Comparison of ENCODE assay signal across 9 mouse cellular contexts in the genomic region with DNA sequence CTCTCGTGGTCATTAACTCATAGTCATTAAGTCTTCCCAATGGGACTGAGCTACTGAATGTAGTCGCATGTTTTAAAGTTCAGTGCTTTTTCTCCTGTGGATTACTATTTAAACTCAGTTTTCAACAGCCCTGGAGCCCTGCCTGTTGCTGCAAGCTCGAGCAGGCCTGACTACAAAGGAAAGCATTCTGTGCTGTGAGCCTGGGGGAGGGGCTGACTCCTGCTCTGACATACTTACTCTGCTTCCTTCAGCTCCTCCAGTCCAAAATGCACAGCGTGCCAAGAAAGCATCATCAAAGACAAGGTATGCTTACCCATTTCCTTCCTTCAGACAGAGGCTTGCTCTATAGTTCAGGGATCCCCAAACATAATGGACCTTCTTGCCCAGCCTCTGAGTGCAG. TPM values are rescaled to one million over a fixed set of nuclear protein-coding genes. Genes with fewer than 3 reads are reported as not detected.
DNase-seq lines count a peak whose midpoint lies in the region; ATAC-seq and TF ChIP-seq lines count a peak whose summit lies in the region.
"Had no signal": no experiment of that assay in that cellular context is flagged by ENCODE, and none has a peak within 500 bp of the region (broad histone marks: within the 10 kb centered on the region; RNA-seq: fewer than 3 reads in every experiment).

No protein-coding gene starts in this region.

- DNase-seq in heart, adult 11 months, result no peak
- DNase-seq in adipocyte (ENCODE audit: low spot score), result peak; percentile 24
- DNase-seq in gonadal fat pad, adult 2 months (ENCODE audit: low read depth), result peak; percentile 77
- no peak for DNase-seq in spleen, postnatal 14 days (ENCODE audit: low spot score in 2 of 2)
- no peak for DNase-seq in midbrain, embryonic 11.5 days (ENCODE audit: low spot score, missing footprints)

- no peak for ATAC-seq in heart, embryonic 15.5 days (replicated peaks; ENCODE audit: insufficient number of reproducible peaks, insufficient read depth, low FRiP score, low read depth)
- ATAC-seq in limb, embryonic 13.5 days (ENCODE audit: low FRiP score, low read depth), result peak; percentile 44; the same call in 1 of the 2 replicates
- no peak for ATAC-seq in intestine, postnatal 0 days
- ATAC-seq in midbrain, embryonic 11.5 days (ENCODE audit: low FRiP score), result no peak
- ATAC-seq: Patski had no signal

- H3K4me1 ChIP-seq in heart, embryonic 15.5 days (replicated peaks), result peaks cover 10% of the 10 kb centered on the region
- H3K4me1 ChIP-seq in limb, embryonic 13.5 days, result peaks cover 15% of the 10 kb centered on the region
- no peaks in the 10 kb centered on the region; the same call in 1 of the 2 replicates for H3K4me1 ChIP-seq in intestine, postnatal 0 days (replicated peaks; ENCODE audit: control insufficient read depth, insufficient read depth, low read length)
- no peaks in the 10 kb centered on the region for H3K4me1 ChIP-seq in midbrain, embryonic 11.5 days (ENCODE audit: control insufficient read depth, insufficient read depth, low read length)

- H3K36me3 ChIP-seq in heart, embryonic 15.5 days, result peaks cover 3% of the 10 kb centered on the region; the same call in 1 of the 2 replicates
- peaks cover 59% of the 10 kb centered on the region for H3K36me3 ChIP-seq in limb, embryonic 13.5 days
- H3K36me3 ChIP-seq in intestine, postnatal 0 days (ENCODE audit: control insufficient read depth, insufficient read depth), result peaks cover 12% of the 10 kb centered on the region; the same call in 1 of the 2 replicates
- 0 out of 2 replicates have a peak, but pooled peaks cover 5% of the 10 kb centered on the region for H3K36me3 ChIP-seq in midbrain, embryonic 11.5 days (ENCODE audit: control insufficient read depth, insufficient read depth, low read length)

- H3K4me3 ChIP-seq in heart, embryonic 15.5 days, result no peak overlapping the region
- no peak overlapping the region for H3K4me3 ChIP-seq in limb, embryonic 13.5 days
- no peak overlapping the region for H3K4me3 ChIP-seq in intestine, postnatal 0 days (ENCODE audit: low read depth, low read length)
- H3K4me3 ChIP-seq in midbrain, embryonic 11.5 days (ENCODE audit: low read depth, low read length), result no peak overlapping the region

- TF ChIP-seq CTCF in intestine, postnatal 0 days (IDR thresholded peaks at IDR 0.05; ENCODE audit: low read depth), result no peak

- H3K4me2 ChIP-seq in heart, embryonic 15.5 days, result no peak overlapping the region
- H3K4me2 ChIP-seq in limb, embryonic 13.5 days (replicated peaks), result no peak overlapping the region
- H3K4me2 ChIP-seq in intestine, postnatal 0 days (replicated peaks; ENCODE audit: low read depth), result no peak overlapping the region
- no peak overlapping the region for H3K4me2 ChIP-seq in midbrain, embryonic 11.5 days

- H3K27ac ChIP-seq in heart, embryonic 15.5 days, result peak overlapping the region; percentile 15; the same call in 1 of the 2 replicates
- peak overlapping the region; percentile 65 for H3K27ac ChIP-seq in limb, embryonic 13.5 days
- no peak overlapping the region for H3K27ac ChIP-seq in intestine, postnatal 0 days (ENCODE audit: low read depth, low read length)
- no peak overlapping the region for H3K27ac ChIP-seq in midbrain, embryonic 11.5 days (ENCODE audit: low read depth, low read length)

- H3K9me3 ChIP-seq in heart, embryonic 15.5 days (replicated peaks), result no peaks in the 10 kb centered on the region
- no peaks in the 10 kb centered on the region for H3K9me3 ChIP-seq in limb, embryonic 13.5 days
- no peaks in the 10 kb centered on the region for H3K9me3 ChIP-seq in intestine, postnatal 0 days (ENCODE audit: control insufficient read depth)
- H3K9me3 ChIP-seq in midbrain, embryonic 11.5 days (ENCODE audit: control insufficient read depth, low read length), result no peaks in the 10 kb centered on the region

- no peaks in the 10 kb centered on the region for H3K27me3 ChIP-seq in heart, embryonic 15.5 days
- no peaks in the 10 kb centered on the region for H3K27me3 ChIP-seq in limb, embryonic 13.5 days
- H3K27me3 ChIP-seq in intestine, postnatal 0 days (replicated peaks; ENCODE audit: control insufficient read depth, insufficient read depth, low read length), result no peaks in the 10 kb centered on the region
- no peaks in the 10 kb centered on the region for H3K27me3 ChIP-seq in midbrain, embryonic 11.5 days (ENCODE audit: control insufficient read depth, insufficient read depth, low read length)
- H3K27me3 ChIP-seq: Patski had no signal

- 55% methylated on average over 4 of the region's 4 CpGs for WGBS in heart, embryonic 15.5 days
- WGBS in limb, embryonic 13.5 days, result 41% methylated on average over 4 of the region's 4 CpGs
- 67% methylated on average over 4 of the region's 4 CpGs for WGBS in intestine, postnatal 0 days
- WGBS in midbrain, embryonic 11.5 days, result 54% methylated on average over 4 of the region's 4 CpGs

- H3K9ac ChIP-seq in heart, embryonic 15.5 days, result no peak overlapping the region
- no peak overlapping the region for H3K9ac ChIP-seq in limb, embryonic 13.5 days
- no peak overlapping the region for H3K9ac ChIP-seq in intestine, postnatal 0 days (ENCODE audit: low read depth, low read length)
- no peak overlapping the region for H3K9ac ChIP-seq in midbrain, embryonic 11.5 days (ENCODE audit: low read length)

RNA-seq across cellular contexts. Expression of gene Amn, which starts 32.1 kb away (rescaled TPM):
- polyA plus RNA-seq in heart, embryonic 15.5 days (2015; fragmentation: Nextera tagmentation; extraction: Ambion mirVana), result 1.4 and 2.0 TPM in 2 replicates
- 0.38 and 0.71 TPM in 2 replicates for polyA plus RNA-seq in gonadal fat pad, adult 2 months (2012; rRNA removed)
- polyA plus RNA-seq in limb, embryonic 13.5 days (2015; fragmentation: Nextera tagmentation; extraction: Ambion mirVana), result 0.60 and 1.1 TPM in 2 replicates
- 528 and 608 TPM in 2 replicates for polyA plus RNA-seq in intestine, postnatal 0 days (2015; fragmentation: Nextera tagmentation; extraction: Ambion mirVana)
- polyA plus RNA-seq in midbrain, embryonic 11.5 days (2014; fragmentation: Nextera tagmentation; extraction: Ambion mirVana), result 0.22 TPM in 1 of 2 replicates, not detected in the other

RNA-seq across cellular contexts. Expression of gene 4930595D18Rik, which starts 54.5 kb away (rescaled TPM):
- polyA plus RNA-seq in heart, embryonic 15.5 days (2015; fragmentation: Nextera tagmentation; extraction: Ambion mirVana), result not detected in 2 replicates
- polyA plus RNA-seq in gonadal fat pad, adult 2 months (2012; rRNA removed), result not detected in 2 replicates
- not detected in 2 replicates for polyA plus RNA-seq in limb, embryonic 13.5 days (2015; fragmentation: Nextera tagmentation; extraction: Ambion mirVana)
- not detected in 2 replicates for polyA plus RNA-seq in intestine, postnatal 0 days (2015; fragmentation: Nextera tagmentation; extraction: Ambion mirVana)
- not detected in 2 replicates for polyA plus RNA-seq in midbrain, embryonic 11.5 days (2014; fragmentation: Nextera tagmentation; extraction: Ambion mirVana)
- polyA plus RNA-seq: Patski had no signal

Comparison
In these comparisons a context has a peak if more than half of its experiments do, and no peak if none do; other contexts are left out.
1. H3K27ac ChIP-seq: peak in heart, embryonic 15.5 days (single experiment) and limb, embryonic 13.5 days (single experiment); none in intestine, postnatal 0 days (single experiment) and midbrain, embryonic 11.5 days (single experiment).
2. DNase-seq: peak in adipocyte (single experiment) and gonadal fat pad, adult 2 months (single experiment); none in heart, adult 11 months (single experiment), spleen, postnatal 14 days (0 of 2) and midbrain, embryonic 11.5 days (single experiment).
3. RNA of gene Amn, which starts 32.1 kb away (polyA plus RNA-seq): 528 to 608 TPM in intestine, postnatal 0 days; 1.4 to 2.0 TPM in heart, embryonic 15.5 days, 0.60 to 1.1 TPM in limb, embryonic 13.5 days, 0.38 to 0.71 TPM in gonadal fat pad, adult 2 months and 0.22 TPM in midbrain, embryonic 11.5 days; every median in the first group is over 100 times any median in the second.